Mouse (Mus musculus) mature B cell (primary cell): ENCODE measurements around the gene Dnajb12.

Source experiments
- in situ Hi-C: fragments of 300-500 bp; cut with MboI; formaldehyde crosslinking; loops from 2 replicates; pipeline ENCODE4 v1.14.3; 2019

Dnajb12 gene

GRCm38 (mm10) chr10:59879255-59880028 is at the start of gene Dnajb12:
TSS of gene Dnajb12 (plus strand) at chr10:59879556.
- in situ Hi-C loops: no loop called here

GRCm38 (mm10) chr10:59829886-59830285 is 49.5 kb upstream of the Dnajb12 start:
- in situ Hi-C loops: no loop called here

- in situ Hi-C loops: no loop called here
Measured at GRCm38 (mm10) chr10:59831950-59832349, 47.4 kb upstream of the Dnajb12 start.

- in situ Hi-C loops: no loop called here
Measured at GRCm38 (mm10) chr10:59835301-59836155, 43.8 kb upstream of the Dnajb12 start.

- in situ Hi-C loops: no loop called here
Measured at GRCm38 (mm10) chr10:59837490-59837889, 41.9 kb upstream of the Dnajb12 start.

- in situ Hi-C loops: no loop called here
Measured at GRCm38 (mm10) chr10:59841434-59841833, 37.9 kb upstream of the Dnajb12 start.

- in situ Hi-C loops: no loop called here
Measured at GRCm38 (mm10) chr10:59843125-59843524, 36.2 kb upstream of the Dnajb12 start.

- in situ Hi-C loops: no loop called here
Measured at GRCm38 (mm10) chr10:59844686-59845085, 34.7 kb upstream of the Dnajb12 start.

GRCm38 (mm10) chr10:59846416-59846815 is 32.9 kb upstream of the Dnajb12 start:
- in situ Hi-C loops: no loop called here

GRCm38 (mm10) chr10:59848079-59848877 is 31.1 kb upstream of the Dnajb12 start:
- in situ Hi-C loops: no loop called here

GRCm38 (mm10) chr10:59848953-59849352 is 30.4 kb upstream of the Dnajb12 start:
- in situ Hi-C loops: no loop called here

GRCm38 (mm10) chr10:59849371-59849770 is 30.0 kb upstream of the Dnajb12 start:
- in situ Hi-C loops: no loop called here

GRCm38 (mm10) chr10:59857157-59857556 is 22.2 kb upstream of the Dnajb12 start:
- in situ Hi-C loops: no loop called here

GRCm38 (mm10) chr10:59860684-59861083 is 18.7 kb upstream of the Dnajb12 start:
- in situ Hi-C loops: loop anchor here (10.0 kb wide), 1 partner anchor 556 kb away; no protein-coding TSS in a partner anchor

- in situ Hi-C loops: loop anchor here (10.0 kb wide), 1 partner anchor 556 kb away; no protein-coding TSS in a partner anchor
Measured at GRCm38 (mm10) chr10:59861201-59861600, 18.2 kb upstream of the Dnajb12 start.

- in situ Hi-C loops: loop anchor here (10.0 kb wide), 1 partner anchor 558 kb away; no protein-coding TSS in a partner anchor
Measured at GRCm38 (mm10) chr10:59862816-59863440, 16.4 kb upstream of the Dnajb12 start.

GRCm38 (mm10) chr10:59863620-59864019 is 15.7 kb upstream of the Dnajb12 start:
- in situ Hi-C loops: loop anchor here (10.0 kb wide), 1 partner anchor 559 kb away; no protein-coding TSS in a partner anchor

- in situ Hi-C loops: loop anchor here (10.0 kb wide), 1 partner anchor 560 kb away; no protein-coding TSS in a partner anchor
Measured at GRCm38 (mm10) chr10:59864232-59864875, 15.0 kb upstream of the Dnajb12 start.

GRCm38 (mm10) chr10:59864884-59865726 is 14.3 kb upstream of the Dnajb12 start:
- in situ Hi-C loops: loop anchor here (10.0 kb wide), 1 partner anchor 560 kb away; no protein-coding TSS in a partner anchor

GRCm38 (mm10) chr10:59868266-59868665 is 11.1 kb upstream of the Dnajb12 start:
- in situ Hi-C loops: loop anchor here (10.0 kb wide), 1 partner anchor 563 kb away; no protein-coding TSS in a partner anchor
